Mouse (Mus musculus) midbrain, embryonic 16.5 days (tissue): Measurements from ENCODE around the gene Per2. TPM values are rescaled to one million over a fixed set of nuclear protein-coding genes. Genes with fewer than 3 reads are reported as not detected.

Experiments
- polyA plus RNA-seq: library from polyadenylated mRNA; unstranded; fragments of >200 nt; fragmentation: Nextera tagmentation; extraction: Ambion mirVana; gene quantifications from 2 replicates; pipeline ENCODE4 v1.2.1, GENCODE M21; 2015

The Per2 gene
- polyA plus RNA-seq, 1 experiment from 2014 or later: 4.5 TPM

Other genes starting within 250 kb of the Per2 start
- gene Ube2f, start 209.0 kb downstream of the Per2 start, polyA plus RNA-seq: 57.0 and 59.6 TPM in 2 replicates
- 11.2 and 12.1 TPM in 2 replicates for gene Scly, start 161.0 kb downstream of the Per2 start, polyA plus RNA-seq
- 0.04 and 0.13 TPM in 2 replicates for gene Espnl, start 137.2 kb downstream of the Per2 start, polyA plus RNA-seq
- gene Klhl30, start 108.3 kb downstream of the Per2 start, polyA plus RNA-seq: 0.11 and 0.13 TPM in 2 replicates
- gene Erfe, start 92.9 kb downstream of the Per2 start, polyA plus RNA-seq: 0.18 and 0.25 TPM in 2 replicates
- gene Ilkap, start 60.5 kb downstream of the Per2 start, polyA plus RNA-seq: 141 and 143 TPM in 2 replicates
- 153 and 173 TPM in 2 replicates for gene Hes6, start 45.3 kb downstream of the Per2 start, polyA plus RNA-seq
- gene Traf3ip1, start 35.3 kb upstream of the Per2 start, polyA plus RNA-seq: 10.8 and 10.9 TPM in 2 replicates
- gene Asb1, start 81.2 kb upstream of the Per2 start, polyA plus RNA-seq: 10.0 and 11.0 TPM in 2 replicates